In the genomic region with DNA sequence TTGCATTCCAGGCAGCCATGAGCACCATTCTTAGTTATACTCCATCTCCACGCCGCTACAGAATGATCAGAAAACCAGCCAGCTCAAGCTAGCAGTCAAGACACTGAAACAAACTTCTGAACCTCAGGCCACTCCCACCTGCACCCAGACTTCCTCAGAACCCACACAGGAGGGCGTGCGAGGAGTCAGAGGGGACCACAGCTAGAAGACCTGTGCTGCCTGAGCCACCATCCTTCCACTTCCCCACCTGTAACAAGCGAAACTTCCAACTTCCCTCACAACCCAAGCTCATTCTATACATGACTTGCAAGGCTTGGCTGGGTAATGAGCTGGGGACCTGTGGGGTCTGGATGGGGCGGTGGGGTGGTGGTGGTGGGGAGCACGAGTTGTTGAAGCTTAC, we compare ENCODE assay signal across 11 mouse cellular contexts. TPM values are rescaled to one million over a fixed set of nuclear protein-coding genes. Genes with fewer than 3 reads are reported as not detected.
DNase-seq lines count a peak whose midpoint lies in the region; ATAC-seq lines count a peak whose summit lies in the region.
"Had no signal": no experiment of that assay in that cellular context is flagged by ENCODE, and none has a peak within 500 bp of the region (broad histone marks: within the 10 kb centered on the region; RNA-seq: fewer than 3 reads in every experiment).

No protein-coding gene starts in this region.

- no peaks in the 10 kb centered on the region for H3K9me3 ChIP-seq in limb, embryonic 12.5 days
- H3K9me3 ChIP-seq in limb, embryonic 10.5 days (replicated peaks) = no peaks in the 10 kb centered on the region

- DNase-seq in CD4-positive, CD25-positive, alpha-beta regulatory T cell, adult 2 months (ENCODE audit: low read depth, low spot score) = peak; percentile 57
- no peak for DNase-seq in limb, embryonic 10.5 days (ENCODE audit: low spot score)
- peak; percentile 55 for DNase-seq in induced T-regulatory cell, adult 2 months (ENCODE audit: low read depth)
- DNase-seq in splenic B cell, adult 2 months (ENCODE audit: low read depth, low spot score) = peak; percentile 86
- DNase-seq in embryo, embryonic 11 days = no peak
- no peak for DNase-seq in embryo, embryonic 9.5 days (ENCODE audit: extremely low spot score)
- DNase-seq: adrenal gland, adult 8-10 months; cerebellum, postnatal 25 days; gastrocnemius, postnatal 14 days had no signal

- H3K4me2 ChIP-seq in limb, embryonic 12.5 days = no peak overlapping the region

- ATAC-seq in CD4-positive, CD25-positive, alpha-beta regulatory T cell, adult 4 months = no peak
- no peak for ATAC-seq in limb, embryonic 12.5 days (ENCODE audit: insufficient number of reproducible peaks, insufficient read depth, low FRiP score, low TSS enrichment, low read depth)

- H3K4me3 ChIP-seq in limb, embryonic 12.5 days (replicated peaks) = no peak overlapping the region
- H3K4me3 ChIP-seq in limb, embryonic 10.5 days = no peak overlapping the region

- H3K4me1 ChIP-seq in limb, embryonic 12.5 days (replicated peaks) = peaks cover 23% of the 10 kb centered on the region
- peaks cover 27% of the 10 kb centered on the region for H3K4me1 ChIP-seq in limb, embryonic 10.5 days

- peak overlapping the region; percentile 28; the same call in 1 of the 2 replicates for H3K9ac ChIP-seq in limb, embryonic 12.5 days (replicated peaks)

- H3K27ac ChIP-seq in limb, embryonic 12.5 days = 0 out of 2 replicates have a peak overlapping the region, but pooled peaks have one; percentile 12
- H3K27ac ChIP-seq in limb, embryonic 10.5 days = no peak overlapping the region

- 85% methylated on average over 7 of the region's 7 CpGs for WGBS in limb, embryonic 12.5 days
- 88% methylated on average over 7 of the region's 7 CpGs for WGBS in limb, embryonic 10.5 days

- no peaks in the 10 kb centered on the region for H3K27me3 ChIP-seq in limb, embryonic 12.5 days
- H3K27me3 ChIP-seq in limb, embryonic 10.5 days (ENCODE audit: low read depth, poor library complexity, severe bottlenecking) = no peaks in the 10 kb centered on the region
- no peaks in the 10 kb centered on the region for H3K27me3 ChIP-seq in splenic B cell, adult 2 months (ENCODE audit: control insufficient read depth, insufficient read depth, low read length, poor library complexity, severe bottlenecking)

- peaks cover 61% of the 10 kb centered on the region for H3K36me3 ChIP-seq in limb, embryonic 12.5 days
- H3K36me3 ChIP-seq in limb, embryonic 10.5 days = peaks cover 72% of the 10 kb centered on the region
- H3K36me3 ChIP-seq in splenic B cell, adult 2 months (ENCODE audit: control insufficient read depth, insufficient read depth, low read length, poor library complexity, severe bottlenecking) = no peaks in the 10 kb centered on the region; the same call in 1 of the 2 replicates

RNA-seq across cellular contexts. Expression of a gene that starts 3.6 kb away (rescaled TPM):
- polyA plus RNA-seq in CD4-positive, CD25-positive, alpha-beta regulatory T cell, adult 4 months (2017; shearing (Covaris generic)) = 100 to 1,000 TPM in 1 of 2 experiments, 10 to 100 TPM in 1; 93.7 to 110 TPM
- 171 and 175 TPM in 2 replicates for polyA plus RNA-seq in limb, embryonic 12.5 days (2016; fragmentation: Nextera tagmentation; extraction: Ambion mirVana)
- polyA plus RNA-seq in limb, embryonic 10.5 days (2016; fragmentation: Nextera tagmentation; extraction: Ambion mirVana) = 181 and 187 TPM in 2 replicates

RNA-seq across cellular contexts. Expression of a gene that starts 7.4 kb away (rescaled TPM):
- 1 to 10 TPM in 1 of 2 experiments, under 1 TPM in 1; 0.51 to 1.0 TPM for polyA plus RNA-seq in CD4-positive, CD25-positive, alpha-beta regulatory T cell, adult 4 months (2017; shearing (Covaris generic))
- 48.8 and 51.2 TPM in 2 replicates for polyA plus RNA-seq in limb, embryonic 12.5 days (2016; fragmentation: Nextera tagmentation; extraction: Ambion mirVana)
- 54.7 and 60.2 TPM in 2 replicates for polyA plus RNA-seq in limb, embryonic 10.5 days (2016; fragmentation: Nextera tagmentation; extraction: Ambion mirVana)

RNA-seq across cellular contexts. Expression of a gene that starts 27.3 kb away (rescaled TPM):
- polyA plus RNA-seq in CD4-positive, CD25-positive, alpha-beta regulatory T cell, adult 4 months (2017; shearing (Covaris generic)) = 10 to 100 TPM in 1 of 2 experiments, 1 to 10 TPM in 1; 9.2 to 13.7 TPM
- polyA plus RNA-seq in limb, embryonic 12.5 days (2016; fragmentation: Nextera tagmentation; extraction: Ambion mirVana) = 165 and 169 TPM in 2 replicates
- 115 and 130 TPM in 2 replicates for polyA plus RNA-seq in limb, embryonic 10.5 days (2016; fragmentation: Nextera tagmentation; extraction: Ambion mirVana)

RNA-seq across cellular contexts. Expression of a gene that starts 27.4 kb away (rescaled TPM):
- polyA plus RNA-seq in CD4-positive, CD25-positive, alpha-beta regulatory T cell, adult 4 months (2017; shearing (Covaris generic)) = under 1 TPM in 1 of 2 experiments, not detected in 1; 0.70 TPM
- polyA plus RNA-seq in limb, embryonic 12.5 days (2016; fragmentation: Nextera tagmentation; extraction: Ambion mirVana) = 7.2 and 9.2 TPM in 2 replicates
- 6.4 and 7.3 TPM in 2 replicates for polyA plus RNA-seq in limb, embryonic 10.5 days (2016; fragmentation: Nextera tagmentation; extraction: Ambion mirVana)

RNA-seq across cellular contexts. Expression of a gene that starts 42.0 kb away (rescaled TPM):
- polyA plus RNA-seq in CD4-positive, CD25-positive, alpha-beta regulatory T cell, adult 4 months (2017; shearing (Covaris generic)) = 10 to 100 TPM; 35.0 to 41.5 TPM
- polyA plus RNA-seq in limb, embryonic 12.5 days (2016; fragmentation: Nextera tagmentation; extraction: Ambion mirVana) = 42.0 and 46.4 TPM in 2 replicates
- 33.3 and 40.3 TPM in 2 replicates for polyA plus RNA-seq in limb, embryonic 10.5 days (2016; fragmentation: Nextera tagmentation; extraction: Ambion mirVana)

Comparison
In these comparisons a context has a peak if more than half of its experiments do, and no peak if none do; other contexts are left out.
1. DNase-seq: peak in CD4-positive, CD25-positive, alpha-beta regulatory T cell, adult 2 months (single experiment), induced T-regulatory cell, adult 2 months (single experiment) and splenic B cell, adult 2 months (single experiment); none in limb, embryonic 10.5 days (single experiment), embryo, embryonic 11 days (single experiment) and embryo, embryonic 9.5 days (single experiment).
2. RNA of a gene that starts 7.4 kb away (polyA plus RNA-seq): 54.7 to 60.2 TPM in limb, embryonic 10.5 days and 48.8 to 51.2 TPM in limb, embryonic 12.5 days; 0.51 to 1.0 TPM in CD4-positive, CD25-positive, alpha-beta regulatory T cell, adult 4 months; every median in the first group is over 10 times any median in the second.